14 mouse cellular contexts compared by ENCODE assay signal in genomic region chr12:44462436-44462835, GRCm38 (mm10).
DNase-seq lines count a peak whose midpoint lies in the region; ATAC-seq and TF ChIP-seq lines count a peak whose summit lies in the region.
"Had no signal": no experiment of that assay in that cellular context is flagged by ENCODE, and none has a peak within 500 bp of the region (broad histone marks: within the 10 kb centered on the region; RNA-seq: fewer than 3 reads in every experiment).

No protein-coding gene starts in this region.

- no peak overlapping the region for H3K4me3 ChIP-seq in kidney, embryonic 15.5 days (replicated peaks)
- no peak overlapping the region for H3K4me3 ChIP-seq in forebrain, postnatal 0 days (ENCODE audit: low read depth, low read length)
- no peak overlapping the region for H3K4me3 ChIP-seq in neural tube, embryonic 12.5 days
- H3K4me3 ChIP-seq in liver, embryonic 11.5 days (ENCODE audit: low read depth, low read length) = no peak overlapping the region
- H3K4me3 ChIP-seq: embryonic facial prominence, embryonic 13.5 days; heart, embryonic 10.5 days; liver, embryonic 13.5 days; myocyte had no signal

- peak; percentile 79; the same call in 1 of the 2 replicates for ATAC-seq in kidney, embryonic 15.5 days (replicated peaks; ENCODE audit: low FRiP score)
- ATAC-seq in forebrain, postnatal 0 days = peak; percentile 84
- peak; percentile 92 for ATAC-seq in neural tube, embryonic 12.5 days (ENCODE audit: low FRiP score, low read depth)
- no peak for ATAC-seq in liver, embryonic 11.5 days (replicated peaks; ENCODE audit: low FRiP score)

- intact Hi-C loops in heart, postnatal 10 days (cut with DNase I) = no loop called here

- H3K36me3 ChIP-seq in kidney, embryonic 15.5 days = no peaks in the 10 kb centered on the region
- H3K36me3 ChIP-seq in forebrain, postnatal 0 days (ENCODE audit: insufficient read depth) = no peaks in the 10 kb centered on the region
- H3K36me3 ChIP-seq in neural tube, embryonic 12.5 days = no peaks in the 10 kb centered on the region
- H3K36me3 ChIP-seq in liver, embryonic 11.5 days (ENCODE audit: control insufficient read depth, insufficient read depth, low read length) = no peaks in the 10 kb centered on the region
- H3K36me3 ChIP-seq: embryonic facial prominence, embryonic 13.5 days; heart, embryonic 10.5 days; liver, embryonic 13.5 days had no signal

- H3K27me3 ChIP-seq in kidney, embryonic 15.5 days = no peaks in the 10 kb centered on the region
- no peaks in the 10 kb centered on the region for H3K27me3 ChIP-seq in forebrain, postnatal 0 days (ENCODE audit: insufficient read depth, low read length)
- H3K27me3 ChIP-seq in neural tube, embryonic 12.5 days (replicated peaks) = no peaks in the 10 kb centered on the region
- no peaks in the 10 kb centered on the region for H3K27me3 ChIP-seq in liver, embryonic 11.5 days (replicated peaks; ENCODE audit: control insufficient read depth, insufficient read depth, low read length)
- H3K27me3 ChIP-seq: embryonic facial prominence, embryonic 13.5 days; liver, embryonic 13.5 days had no signal

- H3K9me3 ChIP-seq in kidney, embryonic 15.5 days (replicated peaks) = no peaks in the 10 kb centered on the region
- H3K9me3 ChIP-seq in forebrain, postnatal 0 days (ENCODE audit: low read length) = no peaks in the 10 kb centered on the region
- H3K9me3 ChIP-seq in neural tube, embryonic 12.5 days = no peaks in the 10 kb centered on the region
- no peaks in the 10 kb centered on the region for H3K9me3 ChIP-seq in liver, embryonic 11.5 days (ENCODE audit: control insufficient read depth, low read length)
- H3K9me3 ChIP-seq: embryonic facial prominence, embryonic 13.5 days; heart, embryonic 10.5 days; liver, embryonic 13.5 days had no signal

- no peak overlapping the region for H3K27ac ChIP-seq in kidney, embryonic 15.5 days
- H3K27ac ChIP-seq in forebrain, postnatal 0 days (ENCODE audit: low read depth, low read length) = 0 out of 2 replicates have a peak overlapping the region, but pooled peaks have one; percentile 36
- H3K27ac ChIP-seq in neural tube, embryonic 12.5 days = no peak overlapping the region
- H3K27ac ChIP-seq in liver, embryonic 11.5 days (ENCODE audit: low read depth, low read length) = no peak overlapping the region
- H3K27ac ChIP-seq: embryonic facial prominence, embryonic 13.5 days; heart, embryonic 10.5 days; liver, embryonic 13.5 days had no signal

- TF ChIP-seq CTCF in forebrain, postnatal 0 days (IDR thresholded peaks at IDR 0.05; ENCODE audit: low read depth) = peak; percentile 25; the same call in 1 of the 2 replicates

- H3K9ac ChIP-seq in kidney, embryonic 15.5 days = no peak overlapping the region
- H3K9ac ChIP-seq in forebrain, postnatal 0 days = no peak overlapping the region
- no peak overlapping the region for H3K9ac ChIP-seq in neural tube, embryonic 12.5 days
- no peak overlapping the region for H3K9ac ChIP-seq in liver, embryonic 11.5 days (ENCODE audit: low read depth, low read length)
- H3K9ac ChIP-seq: embryonic facial prominence, embryonic 13.5 days; liver, embryonic 13.5 days had no signal

- 0 out of 2 replicates have a peak, but pooled peaks cover 3% of the 10 kb centered on the region for H3K4me1 ChIP-seq in kidney, embryonic 15.5 days
- H3K4me1 ChIP-seq in forebrain, postnatal 0 days (ENCODE audit: insufficient read depth) = no peaks in the 10 kb centered on the region
- H3K4me1 ChIP-seq in neural tube, embryonic 12.5 days = peaks cover 29% of the 10 kb centered on the region
- H3K4me1 ChIP-seq in liver, embryonic 11.5 days (replicated peaks; ENCODE audit: control insufficient read depth, insufficient read depth, low read length) = no peaks in the 10 kb centered on the region
- H3K4me1 ChIP-seq: embryonic facial prominence, embryonic 13.5 days; heart, embryonic 10.5 days; liver, embryonic 13.5 days had no signal

- DNase-seq in kidney, adult 9 months = no peak
- peak; percentile 58 for DNase-seq in cerebellum, adult 9-10 months
- peak; percentile 18 for DNase-seq in forebrain, postnatal 0 days
- DNase-seq in liver, embryonic 11.5 days (ENCODE audit: low spot score) = no peak
- DNase-seq in gastrocnemius, adult 8-10 months (ENCODE audit: low spot score in 2 of 2) = no peak
- no peak for DNase-seq in heart, postnatal 10 days
- DNase-seq: kidney, postnatal 4 days; liver, embryonic 13.5 days; thymus, postnatal 36 days had no signal

- no peak overlapping the region for H3K4me2 ChIP-seq in kidney, embryonic 15.5 days
- no peak overlapping the region for H3K4me2 ChIP-seq in forebrain, postnatal 0 days (ENCODE audit: low read depth)
- H3K4me2 ChIP-seq in neural tube, embryonic 12.5 days (replicated peaks) = peak overlapping the region; percentile 10
- no peak overlapping the region for H3K4me2 ChIP-seq in liver, embryonic 11.5 days
- H3K4me2 ChIP-seq: embryonic facial prominence, embryonic 13.5 days; liver, embryonic 13.5 days had no signal

- 40% methylated on average over 4 of the region's 4 CpGs for WGBS in kidney, embryonic 15.5 days
- WGBS in forebrain, postnatal 0 days = 22% methylated on average over 4 of the region's 4 CpGs
- WGBS in neural tube, embryonic 12.5 days = 26% methylated on average over 4 of the region's 4 CpGs
- 55% methylated on average over 4 of the region's 4 CpGs for WGBS in liver, embryonic 11.5 days

Comparison
In these comparisons a context has a peak if more than half of its experiments do, and no peak if none do; other contexts are left out.
1. DNase-seq: peak in cerebellum, adult 9-10 months (single experiment) and forebrain, postnatal 0 days (single experiment); none in kidney, adult 9 months (single experiment), liver, embryonic 11.5 days (single experiment), gastrocnemius, adult 8-10 months (0 of 2) and heart, postnatal 10 days (0 of 2).